Mouse (Mus musculus) brain, adult 2 months (tissue): Measurements from ENCODE around the gene Trmt1.

Experiments
- DNase-seq: peaks from one replicate; pipeline ENCODE4 v3.0.0; 2011; ENCODE audit warnings: low read depth, low spot score

The Trmt1 gene

DNA sequence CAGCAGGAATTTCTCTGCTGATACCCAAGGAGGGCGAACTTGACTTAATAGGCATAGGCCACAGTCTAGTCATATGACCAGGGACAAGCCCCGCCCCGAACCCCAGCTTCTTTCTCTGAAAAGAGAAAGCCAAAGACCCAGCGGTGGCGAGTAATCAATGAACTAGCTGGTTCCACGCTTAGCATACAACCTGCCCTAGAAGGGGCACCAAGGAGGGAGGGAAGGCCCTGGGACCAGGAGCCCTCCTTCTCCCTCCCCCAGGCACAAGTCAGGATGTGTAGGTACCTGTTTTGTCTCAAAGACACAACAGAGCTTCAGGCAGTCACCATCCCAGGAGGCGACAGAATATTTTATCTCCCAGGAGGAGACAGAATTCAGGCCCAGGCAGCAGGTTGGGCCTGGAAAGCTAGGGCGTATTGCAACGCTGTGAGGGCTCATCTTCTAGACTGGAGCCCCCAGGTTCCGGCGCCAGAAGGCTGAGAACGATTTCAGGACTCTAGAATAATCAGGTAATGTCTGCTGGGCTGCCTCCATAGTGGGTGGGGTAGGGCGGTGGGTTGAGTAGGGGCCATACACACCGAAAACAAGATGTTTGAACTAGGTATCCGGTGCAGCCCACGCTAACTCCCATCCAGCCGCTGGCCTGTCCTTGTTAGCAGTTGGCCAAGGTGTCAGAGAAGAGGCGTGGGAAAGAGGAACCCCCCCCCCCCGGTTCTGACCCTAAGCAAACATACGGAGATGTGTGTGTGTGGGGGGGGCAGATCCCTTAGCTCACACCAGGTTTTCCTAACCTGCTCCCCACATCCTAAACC, at the start of gene Trmt1:
TSS of gene Trmt1 (plus strand) at position 117 of the 812 bp plus-strand sequence.
- peak; percentile 60 for DNase-seq

DNA sequence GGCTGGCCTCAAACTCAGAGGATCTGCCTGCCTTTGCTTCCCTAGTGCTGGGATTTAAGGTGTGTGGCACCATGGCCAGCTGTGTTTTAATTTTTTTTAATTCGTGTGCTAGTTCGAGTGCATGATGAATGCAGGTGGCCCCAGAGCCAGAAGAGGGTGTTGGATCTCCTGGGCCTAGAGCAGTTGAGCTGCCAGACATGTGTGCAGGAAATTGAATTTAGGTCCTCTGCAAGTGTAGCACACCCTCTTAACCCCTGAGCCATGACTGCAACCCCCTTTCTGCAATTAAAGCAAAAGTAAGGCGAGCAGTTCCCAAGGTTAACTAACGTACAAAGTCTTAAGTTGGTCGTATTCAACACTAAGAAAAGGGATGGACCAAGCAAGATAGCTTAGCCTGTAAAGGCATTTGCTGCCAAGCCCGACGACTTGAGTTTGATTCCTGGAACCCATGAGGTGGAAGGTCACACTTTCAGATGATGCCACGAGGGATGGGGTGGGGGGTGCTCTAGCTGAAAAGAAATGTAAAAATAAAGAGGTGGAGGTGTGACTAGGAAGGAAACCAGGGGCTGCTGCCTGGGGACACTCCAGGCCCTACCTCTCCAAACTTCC, 48.1 kb upstream of the Trmt1 start:
- no peak for DNase-seq

DNA sequence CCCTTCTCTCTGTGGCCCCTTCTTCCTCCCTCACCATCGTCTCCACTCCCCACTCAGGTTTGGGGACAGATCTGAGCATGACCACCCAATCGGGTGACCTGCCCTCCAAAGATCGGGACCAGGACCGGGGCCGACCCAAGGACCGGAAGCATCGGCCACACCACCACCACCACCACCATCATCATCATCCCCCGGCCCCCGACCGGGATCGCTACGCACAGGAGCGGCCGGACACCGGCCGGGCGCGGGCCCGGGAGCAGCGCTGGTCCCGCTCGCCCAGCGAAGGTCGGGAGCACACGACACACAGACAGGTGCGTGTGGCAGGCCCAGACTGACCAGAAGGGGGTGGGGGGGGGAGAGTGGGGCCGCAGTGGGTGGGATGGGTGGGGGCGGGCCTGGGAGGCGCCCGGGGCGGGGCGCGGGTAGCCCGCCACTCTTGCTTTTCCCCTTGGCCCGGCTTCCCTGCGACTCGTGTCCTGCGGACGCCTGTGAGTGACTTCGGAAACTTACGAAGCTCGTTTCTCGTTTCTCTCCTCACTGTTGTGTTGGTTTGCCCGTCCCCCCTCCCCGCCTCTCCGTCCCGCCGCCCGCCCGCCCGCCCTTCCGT, 47.4 kb upstream of the Trmt1 start:
- no peak for DNase-seq

DNA sequence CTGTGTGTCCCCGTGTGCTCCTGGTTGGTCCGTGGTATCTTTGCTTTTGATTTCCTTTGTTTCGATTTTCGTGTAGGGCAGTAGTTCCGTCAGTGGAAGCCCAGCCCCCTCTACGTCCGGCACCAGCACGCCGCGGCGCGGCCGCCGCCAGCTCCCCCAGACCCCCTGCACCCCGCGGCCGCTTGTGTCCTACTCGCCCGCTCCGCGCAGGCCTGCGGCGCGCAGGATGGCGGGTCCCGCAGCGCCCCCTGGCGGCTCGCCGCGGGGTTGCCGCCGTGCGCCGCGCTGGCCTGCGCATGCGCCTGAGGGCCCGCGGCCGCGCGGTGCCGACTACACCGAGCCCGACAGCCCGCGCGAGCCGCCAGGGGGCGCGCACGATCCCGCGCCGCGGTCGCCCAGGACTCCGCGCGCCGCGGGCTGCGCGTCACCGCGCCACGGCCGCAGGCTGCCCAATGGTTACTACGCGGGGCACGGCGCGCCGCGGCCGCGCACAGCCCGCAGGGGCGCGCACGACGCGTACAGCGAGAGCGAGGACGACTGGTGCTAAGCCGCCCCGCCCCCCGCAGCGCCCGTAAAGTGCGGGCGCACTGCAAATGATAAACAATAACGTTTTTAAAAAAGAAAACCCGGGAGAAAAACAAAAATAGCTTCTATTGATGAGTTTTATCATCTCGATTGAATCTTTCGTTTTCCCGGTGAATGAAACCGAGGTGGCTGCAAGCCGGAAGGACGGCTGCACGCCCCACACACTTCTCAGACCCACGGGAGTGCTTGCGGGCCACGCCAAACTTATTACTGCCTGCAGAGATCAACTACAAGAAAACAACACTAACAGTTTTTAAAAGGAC, 46.7 kb upstream of the Trmt1 start:
- DNase-seq: peak; percentile 98

DNA sequence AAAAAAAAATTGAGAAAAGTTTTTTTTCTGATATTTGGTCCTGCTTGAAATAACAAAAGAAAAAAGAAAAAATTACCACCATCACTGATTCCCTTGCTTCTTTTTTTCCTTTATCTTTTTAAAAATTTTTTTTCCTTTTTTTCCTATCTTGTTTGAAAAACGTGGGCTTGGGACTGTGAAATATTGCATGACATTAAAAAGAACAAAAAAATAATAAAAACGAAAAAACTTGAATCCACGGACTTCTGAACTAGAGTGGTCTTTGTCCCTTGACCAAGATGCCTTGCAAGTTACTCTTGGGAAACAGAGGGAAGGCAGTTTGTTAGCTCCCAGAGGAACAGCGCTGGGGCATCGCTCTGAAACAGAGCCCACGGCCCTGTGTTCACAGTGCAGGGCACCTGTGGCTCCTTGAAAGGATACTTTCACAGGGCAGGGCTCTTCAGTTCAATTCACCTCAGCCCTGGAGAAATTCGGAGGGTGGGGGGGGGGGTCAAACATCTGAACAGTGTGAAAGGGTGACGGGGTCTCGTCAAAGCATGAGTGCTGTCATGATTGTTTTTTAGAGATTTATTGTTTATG, 46.0 kb upstream of the Trmt1 start:
- no peak for DNase-seq

DNA sequence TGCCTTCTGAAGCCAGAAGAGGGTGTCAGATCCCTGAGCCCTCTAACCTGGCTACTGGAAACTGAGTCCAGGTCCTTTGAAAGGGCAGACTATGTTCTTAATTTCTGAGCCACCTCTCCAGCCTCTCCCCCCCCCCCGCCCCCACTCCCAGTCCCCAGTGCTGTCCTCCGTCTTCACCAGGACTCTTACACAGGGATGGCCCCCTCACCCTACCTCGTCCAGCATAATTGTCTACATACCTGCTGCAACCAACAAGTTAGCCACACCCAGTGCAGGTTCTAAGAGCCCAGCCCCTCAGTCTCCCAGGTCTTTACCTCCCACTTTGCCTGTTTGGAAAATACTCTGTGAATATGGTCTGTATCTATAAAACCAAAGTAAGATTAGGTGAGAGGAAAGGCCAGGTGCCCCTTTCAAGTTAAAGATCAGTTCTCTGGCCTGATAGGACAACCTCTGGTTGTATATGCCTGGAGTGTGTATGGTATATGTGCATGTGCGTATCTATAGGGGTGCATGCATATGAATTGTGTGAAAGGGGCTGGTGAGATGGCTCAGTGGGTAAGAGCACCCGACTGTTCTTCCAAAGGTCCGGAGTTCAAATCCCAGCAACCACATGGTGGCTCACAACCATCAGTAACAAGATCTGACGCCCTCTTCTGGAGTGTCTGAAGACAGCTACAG, 45.4 kb upstream of the Trmt1 start:
- DNase-seq: no peak

DNA sequence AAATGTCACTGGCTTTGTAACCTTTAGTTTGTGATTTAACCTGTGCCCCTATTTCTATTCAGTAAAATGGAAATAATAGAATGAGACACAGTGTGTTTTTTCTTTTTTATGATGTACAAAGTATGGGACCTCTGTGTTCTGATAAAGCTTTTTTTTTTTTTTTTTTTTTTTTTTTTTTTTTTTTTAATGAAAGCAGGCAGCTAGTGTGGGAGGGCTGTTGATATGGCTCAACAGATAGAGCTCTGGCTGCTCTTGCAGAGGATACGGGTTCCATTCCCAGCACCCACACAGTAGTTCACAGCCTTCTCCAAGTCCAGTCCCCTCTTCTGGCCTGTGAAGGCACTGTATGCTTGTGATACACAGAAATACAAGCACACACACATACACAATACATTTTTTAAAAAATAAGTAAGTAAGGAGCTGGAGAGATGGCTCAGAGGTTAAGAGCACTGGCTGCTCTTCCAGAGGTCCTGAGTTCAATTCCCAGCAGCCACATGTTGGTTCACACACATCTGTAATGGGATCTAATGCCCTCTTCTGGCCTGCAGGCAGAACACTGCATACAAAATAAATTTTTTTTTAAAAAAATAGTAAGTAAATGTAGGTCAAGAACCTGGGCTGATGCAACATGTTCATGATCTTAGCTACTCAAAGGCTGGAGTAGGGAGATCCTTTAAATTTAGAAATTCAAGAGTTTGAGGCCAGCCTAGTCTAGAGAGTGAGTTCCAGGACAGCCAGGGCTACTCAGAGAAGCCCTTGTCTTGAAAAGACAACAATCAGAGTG, 44.3 kb upstream of the Trmt1 start:
- DNase-seq: no peak

DNA sequence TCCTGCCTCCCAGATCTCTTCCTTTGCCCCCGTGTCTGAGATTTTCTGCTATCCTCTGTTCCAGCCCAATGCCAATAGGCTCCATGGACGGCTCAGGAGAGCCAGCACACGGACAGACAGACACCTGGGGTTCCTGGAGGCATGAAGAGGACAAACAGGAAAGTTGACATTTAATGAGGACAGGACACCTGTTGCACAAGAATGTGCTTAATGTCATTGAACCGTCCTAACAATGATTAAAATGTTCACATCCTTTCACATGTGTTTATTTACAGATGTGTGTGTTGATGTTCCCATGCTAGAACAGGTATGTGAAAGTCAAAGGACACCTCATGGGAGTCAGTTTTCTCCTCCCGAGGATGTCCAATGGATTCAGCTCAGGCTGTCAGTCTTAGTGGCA, 43.1 kb upstream of the Trmt1 start:
- DNase-seq: no peak

DNA sequence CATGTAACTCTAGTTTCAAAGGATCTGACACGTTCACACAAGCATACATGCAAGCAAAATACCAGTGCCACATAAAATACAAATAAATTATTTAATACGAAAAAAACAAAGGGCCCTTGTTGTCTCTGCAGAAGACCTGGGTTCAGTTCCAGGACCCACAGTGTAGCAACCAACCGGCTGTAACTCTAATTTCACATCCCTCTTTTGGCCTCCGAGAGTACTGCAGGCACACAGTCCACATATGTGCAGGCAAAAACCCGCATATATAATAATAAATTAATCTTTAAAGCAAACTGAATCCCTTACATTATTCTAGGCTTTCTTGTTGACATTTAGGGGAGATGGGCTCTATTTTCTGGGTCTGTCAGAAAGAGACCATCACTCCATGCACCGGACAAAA, 39.3 kb upstream of the Trmt1 start:
- no peak for DNase-seq

DNA sequence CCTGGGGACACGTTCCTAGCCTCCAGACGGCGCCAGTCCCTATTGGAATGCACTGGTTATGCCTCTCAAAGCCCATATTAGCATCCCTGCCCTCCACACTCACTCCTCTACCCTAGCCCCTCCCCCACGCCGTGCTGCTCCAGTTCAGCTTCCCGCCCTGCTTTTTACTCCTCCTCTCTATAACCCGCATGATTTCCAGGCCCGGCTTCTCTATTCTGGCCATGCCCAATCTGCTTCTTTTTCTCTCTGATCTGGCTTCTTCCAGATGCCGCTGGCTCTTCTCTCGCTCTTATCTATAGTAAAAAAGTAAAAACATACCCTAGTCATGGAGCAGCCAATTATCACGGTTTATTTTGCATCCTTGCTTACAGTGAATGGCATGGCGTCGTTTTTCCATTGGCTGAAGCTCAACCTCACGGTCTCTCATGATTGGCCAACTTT, 38.6 kb upstream of the Trmt1 start:
- no peak for DNase-seq

DNA sequence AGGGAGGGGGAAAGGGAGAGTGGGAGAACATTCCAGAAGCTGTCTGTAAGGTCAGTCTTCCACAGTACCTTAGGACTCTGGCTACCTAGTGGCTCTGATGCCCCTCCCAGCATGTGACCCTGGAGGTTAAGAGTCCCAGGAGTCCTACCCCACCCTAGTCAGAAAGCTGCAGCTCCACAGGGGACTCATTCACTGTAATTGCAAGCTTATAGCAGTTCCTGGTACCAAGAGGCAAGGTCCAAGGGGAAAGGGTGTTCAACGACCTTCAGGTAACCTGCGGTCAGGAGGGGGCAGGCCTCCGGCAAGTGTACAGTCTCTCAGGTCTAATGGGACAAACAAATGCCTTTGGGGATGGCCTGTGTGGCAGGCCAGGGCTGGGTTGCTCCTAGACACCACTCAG, 35.9 kb upstream of the Trmt1 start:
- no peak for DNase-seq

DNA sequence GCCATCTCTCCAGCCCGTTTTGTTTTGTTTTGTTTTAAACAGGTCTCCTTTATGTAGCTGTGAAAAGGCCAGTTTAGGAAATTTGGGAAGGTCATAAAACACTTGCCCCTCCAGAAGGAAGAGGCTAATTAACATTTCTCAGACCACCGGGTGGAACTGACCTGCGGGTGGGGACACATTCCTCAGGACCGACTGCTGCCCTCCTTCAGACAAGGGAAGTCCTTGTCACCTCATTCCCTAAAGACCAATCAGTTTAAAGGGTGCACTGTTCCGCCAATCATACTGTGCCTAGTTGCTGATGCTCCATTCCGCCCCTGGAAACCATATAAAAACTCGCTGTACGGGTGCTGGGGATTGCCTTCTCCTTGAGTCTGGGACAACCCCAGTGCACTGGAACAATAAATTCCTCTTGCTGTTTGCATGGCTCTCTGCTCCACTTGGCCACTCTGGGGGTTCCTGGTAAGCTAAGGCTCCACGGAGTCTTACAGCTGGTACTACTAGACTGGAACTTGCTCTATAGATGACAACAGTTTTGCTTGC, 32.9 kb upstream of the Trmt1 start:
- DNase-seq: no peak

DNA sequence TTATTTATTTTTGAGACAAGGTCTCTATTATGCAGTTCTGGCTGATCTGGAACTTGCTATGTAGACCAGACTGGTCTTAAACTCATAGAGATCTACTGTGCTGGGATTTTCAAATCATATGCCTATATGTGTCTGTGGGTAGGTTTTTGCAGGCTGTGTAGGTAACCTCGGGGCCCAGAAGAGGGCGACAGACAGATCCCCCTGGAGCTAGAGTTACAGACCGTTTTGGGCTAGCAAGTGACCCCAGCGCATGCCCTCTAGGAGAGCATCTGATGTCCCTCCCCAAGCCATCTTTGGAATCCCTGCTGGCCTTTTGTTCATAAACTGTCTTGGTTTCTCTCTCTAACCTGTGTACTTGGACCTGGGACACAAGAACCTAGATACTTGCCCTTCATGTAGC, 31.5 kb upstream of the Trmt1 start:
- DNase-seq: no peak

DNA sequence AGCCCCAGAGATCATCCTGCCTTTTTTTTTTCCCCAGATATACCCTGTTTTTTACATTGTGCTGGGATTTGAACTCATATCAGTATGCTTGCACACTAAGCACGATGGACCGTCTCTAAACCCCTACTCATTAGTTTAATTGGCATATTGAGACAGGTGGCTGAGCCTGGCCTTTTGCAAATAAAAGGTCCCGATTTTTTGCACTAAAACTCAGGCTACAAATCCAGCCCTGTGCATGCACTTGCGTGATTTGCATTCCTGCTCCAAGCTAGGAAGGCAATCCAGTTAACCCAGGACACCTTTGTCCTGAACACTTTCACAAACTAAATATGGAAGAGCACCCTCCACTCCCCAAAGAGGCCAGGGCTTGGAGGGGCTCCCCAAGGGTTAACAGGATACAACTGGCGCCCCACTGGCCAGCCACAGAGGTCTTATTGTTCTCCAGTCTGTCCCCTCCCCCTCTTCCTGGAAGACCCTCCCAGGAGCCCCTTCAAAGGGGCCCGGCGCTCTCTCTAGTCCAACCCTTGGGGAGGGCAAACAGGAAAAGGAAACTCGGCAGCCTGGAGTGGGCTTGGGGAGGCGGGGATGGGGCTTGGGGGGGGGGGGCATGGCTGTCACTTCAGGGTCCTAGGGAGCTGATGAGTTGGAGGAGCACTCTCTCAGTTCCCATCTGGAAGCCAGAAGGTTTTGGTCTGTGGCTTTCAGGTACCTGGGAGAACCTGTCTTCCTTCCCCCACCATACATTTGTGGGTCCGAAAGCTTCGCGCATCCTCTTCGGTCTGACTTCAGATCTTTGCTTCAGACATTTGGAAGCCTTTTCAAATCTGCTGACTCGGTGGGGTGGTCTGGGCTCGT, 30.5 kb upstream of the Trmt1 start:
- DNase-seq: no peak

DNA sequence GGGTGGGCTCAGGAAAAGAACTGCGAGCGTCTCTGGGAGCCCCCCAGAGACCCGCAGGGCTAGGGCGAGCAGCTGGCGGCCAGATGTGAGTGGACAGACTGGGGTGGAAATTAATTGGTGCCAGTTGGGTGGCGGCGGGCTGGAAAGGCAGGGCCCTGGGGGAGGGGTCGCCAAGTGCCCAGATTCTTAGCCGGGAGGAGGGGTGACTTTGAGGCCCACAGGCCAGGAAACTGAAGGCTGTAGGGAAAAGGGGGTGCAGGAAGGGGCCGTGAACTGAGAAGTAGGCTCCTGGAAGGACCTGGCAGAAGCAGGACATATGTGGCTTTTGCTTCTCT, 29.9 kb upstream of the Trmt1 start:
- DNase-seq: no peak

DNA sequence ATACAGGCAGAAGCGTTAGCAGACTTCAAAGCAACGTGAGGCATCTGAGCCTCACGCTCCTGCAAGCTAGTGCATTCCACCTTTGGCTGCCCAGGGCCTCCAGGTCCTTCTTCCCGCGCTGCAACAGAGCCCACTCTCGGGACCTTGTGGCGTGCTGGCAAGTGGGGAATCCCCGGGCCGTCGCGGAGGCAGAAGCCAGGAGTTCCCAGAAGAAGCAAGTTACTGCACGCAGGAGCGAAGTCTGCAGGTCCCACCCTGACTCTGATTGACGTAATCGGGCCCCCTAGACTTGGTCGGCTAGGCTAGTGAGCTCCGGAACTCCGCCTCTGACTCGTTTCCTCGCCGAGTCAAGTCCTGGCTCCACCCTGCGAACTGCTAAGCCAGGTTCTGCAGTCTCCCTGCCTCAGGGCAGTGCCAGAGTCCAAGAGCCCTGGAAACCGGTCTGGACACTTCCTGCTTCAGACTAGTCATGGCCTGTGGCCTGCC, 29.4 kb upstream of the Trmt1 start:
- DNase-seq: peak; percentile 60

DNA sequence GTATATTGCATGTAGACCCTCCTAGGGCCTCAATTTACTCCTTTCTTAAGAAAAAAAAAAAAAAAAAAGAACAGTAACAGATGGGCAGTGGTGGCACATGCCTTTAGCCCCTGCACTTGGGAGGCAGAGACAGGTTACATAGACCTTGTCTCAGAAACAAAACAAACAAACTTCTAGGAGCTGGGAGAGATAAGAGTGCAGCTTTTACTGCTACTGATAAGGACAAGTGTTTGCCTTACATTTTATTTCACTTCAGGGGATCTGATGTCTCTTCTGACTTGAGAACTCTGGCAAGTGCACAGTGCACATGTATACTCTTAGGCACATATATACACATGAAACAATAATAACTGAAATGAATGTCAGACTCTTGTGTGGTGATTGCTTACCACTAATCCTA, 28.9 kb upstream of the Trmt1 start:
- DNase-seq: no peak

DNA sequence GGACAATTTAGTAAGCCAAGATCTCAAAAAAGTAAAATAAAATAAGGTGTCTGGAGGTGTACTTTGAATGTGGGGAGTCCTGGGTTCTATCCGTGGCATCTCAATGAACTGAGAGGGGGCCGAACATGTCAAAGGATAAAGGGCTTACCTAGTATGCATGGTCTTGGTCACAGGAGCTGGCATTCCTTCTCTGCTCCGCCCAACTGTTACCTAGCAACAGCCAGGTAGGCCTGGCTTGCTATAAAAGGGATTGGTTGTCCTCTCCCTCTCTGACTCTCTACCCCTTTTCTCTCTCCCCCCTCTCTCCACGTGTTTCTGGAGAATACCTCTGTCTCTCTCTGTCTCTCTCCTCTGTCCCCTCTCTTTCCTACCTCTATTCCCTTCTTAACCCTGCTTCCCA, 28.4 kb upstream of the Trmt1 start:
- no peak for DNase-seq

DNA sequence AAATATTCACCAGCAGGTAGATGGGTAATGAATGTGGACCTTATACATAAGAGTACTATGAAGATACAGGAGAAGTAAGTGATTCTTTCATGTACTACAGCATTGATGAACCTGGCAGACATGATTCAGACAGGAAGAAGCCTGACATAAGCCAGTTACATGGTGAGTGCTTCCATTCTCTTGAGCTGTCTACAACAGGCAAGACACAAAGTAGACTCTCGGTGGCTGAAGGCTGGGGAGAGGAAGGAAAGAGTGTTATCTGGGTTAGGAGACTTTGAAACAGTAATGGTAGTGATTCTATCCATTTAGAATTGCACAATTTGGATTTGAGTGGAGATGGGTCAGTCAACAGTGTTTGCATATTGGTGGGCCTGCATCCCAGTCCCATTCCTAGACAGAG, 27.2 kb upstream of the Trmt1 start:
- DNase-seq: no peak
